Mouse (Mus musculus) kidney, postnatal 4 days (tissue): ENCODE measurements around the gene Pih1d1.
"Not testable (repeated sequence)": the region's sequence is repeated elsewhere in the genome, so short reads cannot be mapped to it uniquely, and the experiment has no call there.

ENCODE experiments used
- DNase-seq, 2 experiments: peaks; one replicate each; pipeline ENCODE4 v3.0.0; 2021; ENCODE audit warnings: mixed read lengths in 2 of 2

Pih1d1 gene

GRCm38 (mm10) chr7:45148534-45149098, 5.5 kb upstream of the Pih1d1 start:
- DNase-seq: no peak

GRCm38 (mm10) chr7:45149545-45149944, 4.6 kb upstream of the Pih1d1 start:
- DNase-seq: peak; percentile 71 to 77

GRCm38 (mm10) chr7:45150321-45150720, 3.8 kb upstream of the Pih1d1 start:
- no peak for DNase-seq

- DNase-seq: peak; percentile 76 to 84
These were observed 2.8 kb upstream of the Pih1d1 start for GRCm38 (mm10) chr7:45151303-45151702.

- not testable (repeated sequence) for DNase-seq
These were observed 1.1 kb upstream of the Pih1d1 start for GRCm38 (mm10) chr7:45153052-45153451.

- no peak for DNase-seq
These were observed 517 bp upstream of the Pih1d1 start for GRCm38 (mm10) chr7:45153586-45153985.

GRCm38 (mm10) chr7:45154993-45155514, 951 bp downstream of the Pih1d1 start:
- DNase-seq: peak; percentile 79 to 85

GRCm38 (mm10) chr7:45155590-45155989, 1.5 kb downstream of the Pih1d1 start:
- peak in 1 of 2 experiments; percentile 32 for DNase-seq

GRCm38 (mm10) chr7:45156206-45156605, 2.1 kb downstream of the Pih1d1 start:
- no peak for DNase-seq

- DNase-seq: no peak
These were observed 3.4 kb downstream of the Pih1d1 start for GRCm38 (mm10) chr7:45157459-45157858.

GRCm38 (mm10) chr7:45158991-45159390, 4.9 kb downstream of the Pih1d1 start:
- no peak for DNase-seq

GRCm38 (mm10) chr7:45160316-45160800, 6.3 kb downstream of the Pih1d1 start:
- DNase-seq: no peak

GRCm38 (mm10) chr7:45160866-45161265, 6.8 kb downstream of the Pih1d1 start:
- no peak for DNase-seq

- DNase-seq: peak; percentile 93 to 94
These were observed 7.7 kb downstream of the Pih1d1 start for GRCm38 (mm10) chr7:45161612-45162473.

GRCm38 (mm10) chr7:45162551-45162950, 8.4 kb downstream of the Pih1d1 start:
- no peak for DNase-seq

- no peak for DNase-seq
These were observed 9.0 kb downstream of the Pih1d1 start for GRCm38 (mm10) chr7:45162996-45163615.

GRCm38 (mm10) chr7:45163735-45164490, 9.8 kb downstream of the Pih1d1 start, which contains the start of gene Slc17a7:
Gene Slc17a7 (plus strand): TSS chr7:45163949.
- DNase-seq: peak; percentile 61 to 67

- DNase-seq: no peak
These were observed 10.7 kb downstream of the Pih1d1 start for GRCm38 (mm10) chr7:45164833-45165232.

GRCm38 (mm10) chr7:45165701-45166100, 11.6 kb downstream of the Pih1d1 start:
- no peak for DNase-seq

- no peak for DNase-seq
These were observed 12.9 kb downstream of the Pih1d1 start for GRCm38 (mm10) chr7:45166950-45167401.

GRCm38 (mm10) chr7:45167761-45168445, 13.8 kb downstream of the Pih1d1 start:
- DNase-seq: no peak

- DNase-seq: no peak
These were observed 14.6 kb downstream of the Pih1d1 start for GRCm38 (mm10) chr7:45168656-45169055.
